Mouse (Mus musculus) heart, embryonic 14.5 days (tissue): ENCODE results near the gene Rnase10. TPM values are rescaled to one million over a fixed set of nuclear protein-coding genes. Genes with fewer than 3 reads are reported as not detected.

Experiments used
- ATAC-seq: fragments of 200-750 bp; cut with Nextera tagmentation; 2 replicates; pipeline ENCODE4 v1.8.0; 2017; ENCODE audit warnings: low read depth, moderate TSS enrichment; ENCODE audit not compliant: insufficient number of reproducible peaks, insufficient read depth, low FRiP score
- H3K27ac ChIP-seq, 2 experiments: fragments of 200-500 bp in 1 of 2; fragments of 300-500 bp in 1 of 2; sonication (generic) in 1 of 2; replicated peaks in 1 of 2; 2 replicates each; pipeline ENCODE4 v1.5.1; 2012 to 2014; ENCODE audit warnings: low read depth in 2 of 2, low read length in 2 of 2, control low read depth in 1 of 2, mild to moderate bottlenecking in 1 of 2, mixed read lengths in 1 of 2; ENCODE audit not compliant: control insufficient read depth in 1 of 2, insufficient read depth in 1 of 2
- H3K27me3 ChIP-seq: fragments of 300-500 bp; sonication (generic); 2 replicates; pipeline ENCODE4 v1.6.1; 2014; ENCODE audit warnings: mild to moderate bottlenecking, low read length, control low read depth; ENCODE audit not compliant: control insufficient read depth, insufficient read depth
- H3K36me3 ChIP-seq: fragments of 300-500 bp; sonication (generic); 2 replicates; pipeline ENCODE4 v1.6.1; 2014; ENCODE audit warnings: mild to moderate bottlenecking, control low read depth, low read length, mixed read lengths; ENCODE audit not compliant: control insufficient read depth, insufficient read depth
- H3K4me1 ChIP-seq, 2 experiments: fragments of 200-500 bp in 1 of 2; fragments of 300-500 bp in 1 of 2; sonication (generic) in 1 of 2; 2 replicates each; pipeline ENCODE4 v1.6.1; 2012 to 2014; ENCODE audit warnings: low read length in 2 of 2, control low read depth in 1 of 2, mixed read lengths in 1 of 2; ENCODE audit not compliant: control insufficient read depth in 2 of 2, insufficient read depth in 2 of 2
- H3K4me2 ChIP-seq: fragments of 300-500 bp; sonication (generic); 2 replicates; pipeline ENCODE4 v1.6.1; 2014; ENCODE audit warnings: mild to moderate bottlenecking, low read length
- H3K4me3 ChIP-seq, 2 experiments: fragments of 200-500 bp in 1 of 2; fragments of 300-500 bp in 1 of 2; sonication (generic) in 1 of 2; 2 replicates each; pipeline ENCODE4 v1.5.1; 2012 to 2014; ENCODE audit warnings: low read length in 2 of 2, mild to moderate bottlenecking in 2 of 2, control low read depth in 1 of 2, low read depth in 1 of 2, moderate library complexity in 1 of 2; ENCODE audit not compliant: control insufficient read depth in 1 of 2, insufficient read depth in 1 of 2
- H3K9ac ChIP-seq: fragments of 300-500 bp; sonication (generic); 2 replicates; pipeline ENCODE4 v1.6.1; 2014; ENCODE audit warnings: mild to moderate bottlenecking, low read length
- H3K9me3 ChIP-seq: fragments of 300-500 bp; sonication (generic); 2 replicates; pipeline ENCODE4 v1.6.1; 2016; ENCODE audit warnings: low read length, control low read depth; ENCODE audit not compliant: control insufficient read depth
- WGBS: fragments of 180-500 bp; shearing (Covaris S2); extraction: QIAGEN DNeasy Blood & Tissue Kit; methylation state at CpG from one replicate; pipeline ENCODE4 v1.1.7; 2014; 5-methylcytosine and 5-hydroxymethylcytosine counted together
- polyA plus RNA-seq: library from polyadenylated mRNA; unstranded; fragments of >200 nt; fragmentation: Nextera tagmentation; extraction: Ambion mirVana; gene quantifications from 2 replicates; pipeline ENCODE4 v1.2.1, GENCODE M21; 2014

The Rnase10 gene
- polyA plus RNA-seq, 1 experiment from 2014 or later, result 0.32 TPM

DNA sequence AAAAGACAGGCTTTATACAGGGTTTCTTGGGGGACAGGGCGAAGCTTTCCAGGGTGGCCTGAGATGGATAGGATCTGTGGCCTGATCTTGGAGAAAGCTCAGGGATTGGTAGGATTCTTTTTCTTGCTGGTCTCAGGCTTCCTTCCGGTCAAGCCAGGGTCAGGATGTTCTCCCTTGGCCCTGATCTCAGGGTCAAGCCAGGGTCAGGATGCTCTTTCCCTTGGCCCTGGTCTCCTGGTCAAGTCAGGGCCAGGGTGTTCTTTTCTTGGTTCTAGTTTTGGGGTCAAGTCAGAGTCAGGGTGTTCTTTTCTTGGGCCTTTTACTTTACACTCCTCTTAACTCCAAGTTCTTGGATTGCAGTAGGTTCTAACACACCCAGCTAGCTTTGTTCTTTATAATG is 19.9 kb upstream of the Rnase10 start:
- Histone ChIP-seq H3K9me3 (no peaks in the 10 kb centered on the region), H3K27ac (no peak overlapping the region), H3K36me3 (no peaks in the 10 kb centered on the region), H3K4me2 (no peak overlapping the region), H3K27me3 (no peaks in the 10 kb centered on the region), H3K4me1 (no peaks in the 10 kb centered on the region), H3K9ac (no peak overlapping the region), H3K4me3 (no peak overlapping the region)
- no peak for ATAC-seq
- WGBS, result 91% methylated on average over 2 of the region's 2 CpGs

- peaks cover 0 to 5% of the 10 kb centered on the region in 2 experiments; a peak in 2 of 4 replicates for H3K4me1 ChIP-seq
- no peaks in the 10 kb centered on the region for H3K27me3 ChIP-seq
- no peak overlapping the region for H3K4me2 ChIP-seq
- H3K9me3 ChIP-seq, result no peaks in the 10 kb centered on the region
- no peak overlapping the region for H3K9ac ChIP-seq
- H3K27ac ChIP-seq, result no peak overlapping the region
- no peak overlapping the region for H3K4me3 ChIP-seq
- no peaks in the 10 kb centered on the region for H3K36me3 ChIP-seq
- ATAC-seq, result no peak
- WGBS, result 82% methylated on average over 3 of the region's 3 CpGs
Measured at GRCm38 (mm10) chr14:50991037-50991436, 16.5 kb upstream of the Rnase10 start.

- no peak overlapping the region for H3K4me3 ChIP-seq
- no peak overlapping the region for H3K4me2 ChIP-seq
- WGBS, result 55% methylated on average over 3 of the region's 3 CpGs
- H3K4me1 ChIP-seq, result peaks cover 2 to 5% of the 10 kb centered on the region in 2 experiments; a peak in 3 of 4 replicates
- H3K9ac ChIP-seq, result no peak overlapping the region
- H3K27ac ChIP-seq, result peak overlapping the region in 1 of 2 experiments; percentile 3; a peak in 1 of 4 replicates
- H3K27me3 ChIP-seq, result no peaks in the 10 kb centered on the region
- H3K36me3 ChIP-seq, result no peaks in the 10 kb centered on the region
- no peaks in the 10 kb centered on the region for H3K9me3 ChIP-seq
- no peak for ATAC-seq
Measured at GRCm38 (mm10) chr14:50997088-50997487, 10.5 kb upstream of the Rnase10 start.

GRCm38 (mm10) chr14:50997999-50998666 is 9.4 kb upstream of the Rnase10 start:
- no peaks in the 10 kb centered on the region for H3K36me3 ChIP-seq
- peak overlapping the region; percentile 28 to 68; a peak in 2 of 4 replicates for H3K27ac ChIP-seq
- H3K9ac ChIP-seq, result no peak overlapping the region
- WGBS, result 58% methylated on average over 2 of the region's 2 CpGs
- H3K4me3 ChIP-seq, result no peak overlapping the region
- ATAC-seq, result no peak; the same call in 1 of the 2 replicates
- no peaks in the 10 kb centered on the region for H3K9me3 ChIP-seq
- no peak overlapping the region for H3K4me2 ChIP-seq
- peaks cover 2 to 5% of the 10 kb centered on the region in 2 experiments; a peak in 3 of 4 replicates for H3K4me1 ChIP-seq
- H3K27me3 ChIP-seq, result no peaks in the 10 kb centered on the region

DNA sequence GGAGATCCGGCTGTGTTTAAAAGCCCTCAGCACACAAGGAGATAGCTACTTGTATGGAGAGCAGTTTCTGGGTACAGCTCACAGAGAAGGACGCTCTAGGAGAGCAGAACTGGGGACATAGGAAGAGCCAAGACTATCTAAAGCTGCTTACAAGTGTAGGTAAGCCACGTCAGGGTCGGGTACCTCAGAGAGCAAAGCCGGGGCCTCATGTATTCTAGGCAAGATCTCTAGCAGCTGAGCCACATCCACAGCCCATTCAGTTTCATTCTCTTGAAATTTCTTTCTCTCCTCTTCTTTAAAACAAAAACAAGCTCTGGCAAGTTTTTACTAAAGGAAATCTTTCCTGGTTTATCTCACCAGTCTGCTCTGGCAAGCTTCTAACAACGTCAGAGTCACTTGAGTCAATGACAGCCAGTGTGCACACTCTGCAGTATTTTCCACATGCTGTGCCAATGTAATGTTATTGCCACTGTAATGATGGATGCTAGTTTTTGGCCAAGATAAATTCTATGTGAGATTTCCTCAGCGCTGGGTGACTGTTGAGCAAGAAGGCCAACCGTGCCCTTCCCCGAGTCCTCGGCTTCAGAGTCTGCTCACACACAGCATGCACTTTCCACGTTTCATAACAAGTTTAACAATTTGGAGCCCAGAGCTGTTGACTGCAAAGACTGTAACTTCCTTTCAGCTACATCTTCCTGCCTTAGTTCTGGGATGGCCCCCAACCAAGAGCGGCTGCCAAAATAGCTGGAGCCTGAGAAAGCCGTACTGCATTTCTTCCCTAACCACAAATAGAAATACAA is 563 bp downstream of the Rnase10 start:
- no peaks in the 10 kb centered on the region for H3K27me3 ChIP-seq
- H3K27ac ChIP-seq, result peak overlapping the region; percentile 95
- 0 out of 2 replicates have a peak, but pooled peaks cover 3% of the 10 kb centered on the region for H3K9me3 ChIP-seq
- ATAC-seq, result peak; percentile 90
- H3K4me2 ChIP-seq, result peak overlapping the region; percentile 33
- peak overlapping the region; percentile 57 for H3K9ac ChIP-seq
- H3K4me1 ChIP-seq, result peaks cover 16 to 17% of the 10 kb centered on the region in 2 experiments
- no peaks in the 10 kb centered on the region for H3K36me3 ChIP-seq
- no peak overlapping the region for H3K4me3 ChIP-seq
- 32% methylated on average over 13 of the region's 13 CpGs for WGBS

- Histone ChIP-seq H3K9ac (no peak overlapping the region), H3K4me3 (no peak overlapping the region), H3K9me3 (0 out of 2 replicates have a peak, but pooled peaks cover 3% of the 10 kb centered on the region), H3K27me3 (no peaks in the 10 kb centered on the region), H3K4me1 (peaks cover 16 to 17% of the 10 kb centered on the region in 2 experiments), H3K4me2 (no peak overlapping the region), H3K27ac (peak overlapping the region; percentile 74 to 95), H3K36me3 (no peaks in the 10 kb centered on the region)
- ATAC-seq, result no peak
- 70% methylated on average over 4 of the region's 4 CpGs for WGBS
Measured at GRCm38 (mm10) chr14:51008781-51009180, 1.2 kb downstream of the Rnase10 start.

- H3K4me3 ChIP-seq, result no peak overlapping the region
- H3K27ac ChIP-seq, result peak overlapping the region; percentile 74 to 95
- H3K9ac ChIP-seq, result no peak overlapping the region
- 83% methylated on average over 6 of the region's 6 CpGs for WGBS
- no peak overlapping the region for H3K4me2 ChIP-seq
- 0 out of 2 replicates have a peak, but pooled peaks cover 3% of the 10 kb centered on the region for H3K9me3 ChIP-seq
- no peak for ATAC-seq
- no peaks in the 10 kb centered on the region for H3K36me3 ChIP-seq
- peaks cover 16 to 17% of the 10 kb centered on the region in 2 experiments for H3K4me1 ChIP-seq
- H3K27me3 ChIP-seq, result no peaks in the 10 kb centered on the region
Measured at GRCm38 (mm10) chr14:51009572-51009971, 2.0 kb downstream of the Rnase10 start.
